In genomic region chr4:156030651-156031118, GRCm38 (mm10) we compare ENCODE assay signal across 9 mouse cellular contexts. TPM values are rescaled to one million over a fixed set of nuclear protein-coding genes. Genes with fewer than 3 reads are reported as not detected.
A peak's percentile ranks its signal among the peaks of the same experiment; 100 is the strongest.
DNase-seq lines count a peak whose midpoint lies in the region; ATAC-seq and TF ChIP-seq lines count a peak whose summit lies in the region.
"Had no signal": no experiment of that assay in that cellular context is flagged by ENCODE, and none has a peak within 500 bp of the region (broad histone marks: within the 10 kb centered on the region; RNA-seq: fewer than 3 reads in every experiment).

No protein-coding gene starts in this region.

- peak overlapping the region; percentile 96; the same call in 1 of the 2 replicates for H3K27ac ChIP-seq in heart, embryonic 12.5 days (ENCODE audit: poor library complexity, severe bottlenecking)
- H3K27ac ChIP-seq in ES-Bruce4 (ENCODE audit: insufficient read depth, low read length): no peak overlapping the region
- no peak overlapping the region for H3K27ac ChIP-seq in forebrain, embryonic 13.5 days
- H3K27ac ChIP-seq in liver, embryonic 14.5 days: no peak overlapping the region

- TF ChIP-seq POLR2A in ES-Bruce4 (IDR thresholded peaks at IDR 0.05; ENCODE audit: insufficient read depth, low read length): no peak

- no peak for TF ChIP-seq CTCF in ES-Bruce4 (IDR thresholded peaks at IDR 0.05; ENCODE audit: low read depth, low read length)
- TF ChIP-seq CTCF in liver, embryonic 14.5 days (IDR thresholded peaks at IDR 0.05; ENCODE audit: low read depth): no peak

- no peak for DNase-seq in heart, postnatal 36 days
- no peak for DNase-seq in liver, embryonic 14.5 days (ENCODE audit: low read depth in 3 of 3, low spot score in 3 of 3)
- no peak for DNase-seq in ovary, postnatal 10 days (ENCODE audit: low spot score)
- DNase-seq in left cerebral cortex, adult 18-20 months (ENCODE audit: low spot score in 2 of 2): no peak

- H3K36me3 ChIP-seq in heart, embryonic 12.5 days: peaks cover 24% of the 10 kb centered on the region
- no peaks in the 10 kb centered on the region for H3K36me3 ChIP-seq in ES-Bruce4 (ENCODE audit: control insufficient read depth, insufficient read depth, low read length, poor library complexity, severe bottlenecking)
- H3K36me3 ChIP-seq in forebrain, embryonic 13.5 days (ENCODE audit: poor library complexity, severe bottlenecking): peaks cover 17% of the 10 kb centered on the region
- H3K36me3 ChIP-seq in liver, embryonic 14.5 days (replicated peaks; ENCODE audit: control insufficient read depth, insufficient read depth, low read depth): no peaks in the 10 kb centered on the region

- H3K9ac ChIP-seq in heart, embryonic 12.5 days: peak overlapping the region; percentile 79
- 0 out of 2 replicates have a peak overlapping the region, but pooled peaks have one; percentile 47 for H3K9ac ChIP-seq in ES-Bruce4 (ENCODE audit: low read depth, poor library complexity, severe bottlenecking)
- peak overlapping the region; percentile 55 for H3K9ac ChIP-seq in forebrain, embryonic 13.5 days
- peak overlapping the region; percentile 41; the same call in 1 of the 2 replicates for H3K9ac ChIP-seq in liver, embryonic 14.5 days (replicated peaks)

- peak overlapping the region; percentile 67 for H3K4me3 ChIP-seq in heart, embryonic 12.5 days
- peak overlapping the region; percentile 87 for H3K4me3 ChIP-seq in ES-Bruce4 (ENCODE audit: low read depth, low read length)
- peak overlapping the region; percentile 44 for H3K4me3 ChIP-seq in forebrain, embryonic 13.5 days
- H3K4me3 ChIP-seq in liver, embryonic 14.5 days (ENCODE audit: insufficient read depth in 1 of 2, low read depth in 2 of 2, low read length in 2 of 2): peak overlapping the region; percentile 46 to 75

- TF ChIP-seq EP300 in ES-Bruce4 (IDR thresholded peaks at IDR 0.05; ENCODE audit: insufficient read depth, low read depth, low read length): no peak
- TF ChIP-seq EP300 in liver, embryonic 14.5 days (IDR thresholded peaks at IDR 0.05; ENCODE audit: low read depth): no peak

- peaks cover 43% of the 10 kb centered on the region for H3K4me1 ChIP-seq in heart, embryonic 12.5 days (replicated peaks)
- no peaks in the 10 kb centered on the region for H3K4me1 ChIP-seq in ES-Bruce4 (ENCODE audit: control insufficient read depth, insufficient read depth, low read length)
- H3K4me1 ChIP-seq in forebrain, embryonic 13.5 days: peaks cover 29% of the 10 kb centered on the region
- peaks cover 0 to 14% of the 10 kb centered on the region in 2 experiments; a peak in 2 of 4 replicates for H3K4me1 ChIP-seq in liver, embryonic 14.5 days (replicated peaks; ENCODE audit: control insufficient read depth in 2 of 2, insufficient read depth in 2 of 2, low read length in 1 of 2)

- H3K4me2 ChIP-seq in heart, embryonic 12.5 days: peak overlapping the region; percentile 77
- H3K4me2 ChIP-seq in forebrain, embryonic 13.5 days: peak overlapping the region; percentile 63
- H3K4me2 ChIP-seq in liver, embryonic 14.5 days (ENCODE audit: low read depth): peak overlapping the region; percentile 56

- intact Hi-C loops in heart, postnatal 36 days (cut with DNase I): loop anchor here (5.0 kb wide), 3 partner anchors 68 to 167 kb away; partner anchors contain the start of genes Agrn and C1qtnf12

- 46% methylated on average over 9 of the region's 9 CpGs for WGBS in heart, embryonic 12.5 days
- WGBS in forebrain, embryonic 13.5 days: 72% methylated on average over 9 of the region's 9 CpGs
- WGBS in liver, embryonic 14.5 days (ENCODE audit: insufficient replicate concordance): 51% methylated on average over 9 of the region's 9 CpGs

- ATAC-seq in heart, embryonic 12.5 days (ENCODE audit: insufficient number of reproducible peaks, low FRiP score): 0 out of 2 replicates have a peak, but pooled peaks have one; percentile 20
- peak; percentile 13; the same call in 1 of the 2 replicates for ATAC-seq in forebrain, embryonic 13.5 days
- no peak for ATAC-seq in liver, embryonic 14.5 days (ENCODE audit: insufficient read depth)
- no peak for ATAC-seq in megakaryocyte-erythroid progenitor cell, adult 5-6 weeks (replicated peaks; ENCODE audit: low FRiP score, low TSS enrichment, poor library complexity, severe bottlenecking)

- no peaks in the 10 kb centered on the region for H3K9me3 ChIP-seq in heart, embryonic 12.5 days (replicated peaks)
- no peaks in the 10 kb centered on the region for H3K9me3 ChIP-seq in ES-Bruce4 (replicated peaks; ENCODE audit: control insufficient read depth, insufficient read depth, low read length, poor library complexity, severe bottlenecking)
- H3K9me3 ChIP-seq in forebrain, embryonic 13.5 days (replicated peaks): no peaks in the 10 kb centered on the region
- H3K9me3 ChIP-seq in liver, embryonic 14.5 days (ENCODE audit: control insufficient read depth, low read length): no peaks in the 10 kb centered on the region

- H3K27me3 ChIP-seq in heart, embryonic 12.5 days (replicated peaks): peaks cover 18% of the 10 kb centered on the region
- H3K27me3 ChIP-seq in ES-Bruce4 (ENCODE audit: control insufficient read depth, insufficient read depth, low read length, poor library complexity, severe bottlenecking): no peaks in the 10 kb centered on the region
- peaks cover 20% of the 10 kb centered on the region for H3K27me3 ChIP-seq in forebrain, embryonic 13.5 days
- peaks cover 15% of the 10 kb centered on the region for H3K27me3 ChIP-seq in liver, embryonic 14.5 days (ENCODE audit: control insufficient read depth, insufficient read depth, low read length)

RNA-seq across cellular contexts. Expression of gene Tnfrsf18, which starts 4.7 kb away (rescaled TPM):
- 1.9 and 2.1 TPM in 2 replicates for polyA plus RNA-seq in heart, embryonic 12.5 days (2016; fragmentation: Nextera tagmentation; extraction: Ambion mirVana)
- total RNA-seq in heart, postnatal 36 days (2021): not detected
- polyA plus RNA-seq in ES-Bruce4 (2011; ENCODE audit: insufficient read depth, insufficient read length, low read depth, missing spikeins): not detected in 2 replicates
- polyA plus RNA-seq in forebrain, embryonic 13.5 days (2015; fragmentation: Nextera tagmentation; extraction: Ambion mirVana): 0.83 and 0.98 TPM in 2 replicates
- 0.39 and 0.92 TPM in 2 replicates for polyA plus RNA-seq in liver, embryonic 14.5 days (2012; rRNA removed)
- 0.39 and 0.53 TPM in 2 replicates for polyA plus RNA-seq in liver, embryonic 14.5 days (2014; fragmentation: Nextera tagmentation; extraction: Ambion mirVana)
- total RNA-seq in megakaryocyte-erythroid progenitor cell, adult 5-6 weeks (2014; fragmentation: Nextera tagmentation): 3.7 and 7.5 TPM in 2 replicates
- 2.6 and 7.0 TPM in 2 replicates for total RNA-seq in megakaryocyte-erythroid progenitor cell, adult 5-6 weeks (2017)
- total RNA-seq in left cerebral cortex, adult 18-20 months (2021): not detected

RNA-seq across cellular contexts. Expression of gene Tnfrsf4, which starts 17.0 kb away (rescaled TPM):
- polyA plus RNA-seq in heart, embryonic 12.5 days (2016; fragmentation: Nextera tagmentation; extraction: Ambion mirVana): 0.37 TPM in 1 of 2 replicates, not detected in the other
- total RNA-seq in heart, postnatal 36 days (2021): under 1 TPM; 0.27 to 0.39 TPM
- polyA plus RNA-seq in ES-Bruce4 (2011; ENCODE audit: insufficient read depth, insufficient read length, low read depth, missing spikeins): 2.4 and 2.9 TPM in 2 replicates
- polyA plus RNA-seq in forebrain, embryonic 13.5 days (2015; fragmentation: Nextera tagmentation; extraction: Ambion mirVana): 0.63 and 1.1 TPM in 2 replicates
- 1.0 and 1.8 TPM in 2 replicates for polyA plus RNA-seq in liver, embryonic 14.5 days (2012; rRNA removed)
- 0.13 TPM in 2 replicates for polyA plus RNA-seq in liver, embryonic 14.5 days (2014; fragmentation: Nextera tagmentation; extraction: Ambion mirVana)
- total RNA-seq in megakaryocyte-erythroid progenitor cell, adult 5-6 weeks (2014; fragmentation: Nextera tagmentation): 2.5 and 6.9 TPM in 2 replicates
- total RNA-seq in megakaryocyte-erythroid progenitor cell, adult 5-6 weeks (2017): 1.8 and 5.6 TPM in 2 replicates
- 1 to 10 TPM in 1 of 2 experiments, under 1 TPM in 1; 0.95 to 2.3 TPM for total RNA-seq in left cerebral cortex, adult 18-20 months (2021)

RNA-seq across cellular contexts. Expression of gene Ttll10, which starts 28.5 kb away (rescaled TPM):
- polyA plus RNA-seq in heart, embryonic 12.5 days (2016; fragmentation: Nextera tagmentation; extraction: Ambion mirVana): 0.14 and 0.24 TPM in 2 replicates
- not detected for total RNA-seq in heart, postnatal 36 days (2021)
- polyA plus RNA-seq in ES-Bruce4 (2011; ENCODE audit: insufficient read depth, insufficient read length, low read depth, missing spikeins): 2.5 and 3.3 TPM in 2 replicates
- polyA plus RNA-seq in forebrain, embryonic 13.5 days (2015; fragmentation: Nextera tagmentation; extraction: Ambion mirVana): not detected in 2 replicates
- 0.42 and 0.71 TPM in 2 replicates for polyA plus RNA-seq in liver, embryonic 14.5 days (2012; rRNA removed)
- polyA plus RNA-seq in liver, embryonic 14.5 days (2014; fragmentation: Nextera tagmentation; extraction: Ambion mirVana): 0.28 and 0.38 TPM in 2 replicates
- not detected in 2 replicates for total RNA-seq in megakaryocyte-erythroid progenitor cell, adult 5-6 weeks (2014; fragmentation: Nextera tagmentation)
- total RNA-seq in megakaryocyte-erythroid progenitor cell, adult 5-6 weeks (2017): not detected in 2 replicates
- not detected for total RNA-seq in left cerebral cortex, adult 18-20 months (2021)
- total RNA-seq: neutrophil, adult 5-6 weeks had no signal

RNA-seq across cellular contexts. Expression of gene Sdf4, which starts 38.0 kb away (rescaled TPM):
- polyA plus RNA-seq in heart, embryonic 12.5 days (2016; fragmentation: Nextera tagmentation; extraction: Ambion mirVana): 138 and 140 TPM in 2 replicates
- total RNA-seq in heart, postnatal 36 days (2021): 10 to 100 TPM; 77.9 to 89.1 TPM
- polyA plus RNA-seq in ES-Bruce4 (2011; ENCODE audit: insufficient read depth, insufficient read length, low read depth, missing spikeins): 82.8 and 88.9 TPM in 2 replicates
- 113 and 118 TPM in 2 replicates for polyA plus RNA-seq in forebrain, embryonic 13.5 days (2015; fragmentation: Nextera tagmentation; extraction: Ambion mirVana)
- 20.1 and 26.8 TPM in 2 replicates for polyA plus RNA-seq in liver, embryonic 14.5 days (2012; rRNA removed)
- polyA plus RNA-seq in liver, embryonic 14.5 days (2014; fragmentation: Nextera tagmentation; extraction: Ambion mirVana): 72.1 and 79.4 TPM in 2 replicates
- 48.2 and 74.4 TPM in 2 replicates for total RNA-seq in megakaryocyte-erythroid progenitor cell, adult 5-6 weeks (2014; fragmentation: Nextera tagmentation)
- 137 and 143 TPM in 2 replicates for total RNA-seq in megakaryocyte-erythroid progenitor cell, adult 5-6 weeks (2017)
- 100 to 1,000 TPM; 213 to 215 TPM for total RNA-seq in left cerebral cortex, adult 18-20 months (2021)

RNA-seq across cellular contexts. Expression of gene B3galt6, which starts 38.2 kb away (rescaled TPM):
- 10.3 and 11.0 TPM in 2 replicates for polyA plus RNA-seq in heart, embryonic 12.5 days (2016; fragmentation: Nextera tagmentation; extraction: Ambion mirVana)
- total RNA-seq in heart, postnatal 36 days (2021): 1 to 10 TPM; 2.2 to 2.4 TPM
- 2.5 and 2.6 TPM in 2 replicates for polyA plus RNA-seq in ES-Bruce4 (2011; ENCODE audit: insufficient read depth, insufficient read length, low read depth, missing spikeins)
- 21.0 and 21.8 TPM in 2 replicates for polyA plus RNA-seq in forebrain, embryonic 13.5 days (2015; fragmentation: Nextera tagmentation; extraction: Ambion mirVana)
- 2.8 and 2.9 TPM in 2 replicates for polyA plus RNA-seq in liver, embryonic 14.5 days (2012; rRNA removed)
- polyA plus RNA-seq in liver, embryonic 14.5 days (2014; fragmentation: Nextera tagmentation; extraction: Ambion mirVana): 3.7 TPM in 2 replicates
- total RNA-seq in megakaryocyte-erythroid progenitor cell, adult 5-6 weeks (2014; fragmentation: Nextera tagmentation): 7.6 and 9.4 TPM in 2 replicates
- total RNA-seq in megakaryocyte-erythroid progenitor cell, adult 5-6 weeks (2017): 11.0 and 11.7 TPM in 2 replicates
- total RNA-seq in left cerebral cortex, adult 18-20 months (2021): 10 to 100 TPM in 1 of 2 experiments, 1 to 10 TPM in 1; 8.9 to 10.7 TPM

Comparison
In these comparisons a context has a peak if more than half of its experiments do, and no peak if none do; other contexts are left out.
1. ATAC-seq: peak in heart, embryonic 12.5 days (single experiment) and forebrain, embryonic 13.5 days (single experiment); none in liver, embryonic 14.5 days (single experiment) and megakaryocyte-erythroid progenitor cell, adult 5-6 weeks (single experiment).
2. Peak in every context shown above with its lines, with median percentiles within 50 percentile points of each other: H3K4me2 ChIP-seq, H3K4me3 ChIP-seq and H3K9ac ChIP-seq.